Mouse (Mus musculus) testis, adult 2 months (tissue): ENCODE data around the gene Prkn. TPM values are rescaled to one million over a fixed set of nuclear protein-coding genes. Genes with fewer than 3 reads are reported as not detected.
A peak's percentile ranks its signal among the peaks of the same experiment; 100 is the strongest.

Experiments used
- H3K27ac ChIP-seq: fragments of 200-500 bp; 2 replicates; pipeline ENCODE4 v1.5.1; 2012; ENCODE audit warnings: low read depth, low read length; ENCODE audit not compliant: control insufficient read depth, insufficient read depth
- H3K27me3 ChIP-seq: fragments of 200-500 bp; 2 replicates; pipeline ENCODE4 v1.6.1; 2012; ENCODE audit warnings: mild to moderate bottlenecking, low read length, moderate library complexity; ENCODE audit not compliant: control insufficient read depth, insufficient read depth
- H3K36me3 ChIP-seq: fragments of 200-500 bp; 2 replicates; pipeline ENCODE4 v1.6.1; 2012; ENCODE audit warnings: mild to moderate bottlenecking, low read length; ENCODE audit not compliant: control insufficient read depth, insufficient read depth
- H3K4me1 ChIP-seq: fragments of 200-500 bp; 2 replicates; pipeline ENCODE4 v1.6.1; 2012; ENCODE audit warnings: low read length; ENCODE audit not compliant: control insufficient read depth, insufficient read depth
- H3K4me3 ChIP-seq: fragments of 200-500 bp; 2 replicates; pipeline ENCODE4 v1.5.1; 2012; ENCODE audit warnings: low read depth, mild to moderate bottlenecking, low read length, moderate library complexity, mixed read lengths; ENCODE audit not compliant: control insufficient read depth
- CTCF ChIP-seq: fragments of 200-500 bp; IDR thresholded peaks from 2 replicates; pipeline ENCODE4 v1.5.1; 2012; ENCODE audit warnings: low read depth, mild to moderate bottlenecking, inconsistent platforms, low read length, moderate library complexity; ENCODE audit not compliant: control insufficient read depth, insufficient read depth, insufficient replicate concordance
- POLR2A ChIP-seq: fragments of 200-500 bp; IDR thresholded peaks from 2 replicates; pipeline ENCODE4 v1.6.1; 2012; ENCODE audit warnings: low read depth, mild to moderate bottlenecking, inconsistent platforms, low read length, moderate library complexity; ENCODE audit not compliant: control insufficient read depth
- polyA plus RNA-seq: library from polyadenylated mRNA; depleted of rRNA; stranded (reverse); fragments of >200 nt; gene quantifications from 2 replicates; pipeline ENCODE4 v1.2.3, GENCODE M21; 2012

Gene Prkn
- polyA plus RNA-seq, 1 experiment = 13.2 TPM

DNA sequence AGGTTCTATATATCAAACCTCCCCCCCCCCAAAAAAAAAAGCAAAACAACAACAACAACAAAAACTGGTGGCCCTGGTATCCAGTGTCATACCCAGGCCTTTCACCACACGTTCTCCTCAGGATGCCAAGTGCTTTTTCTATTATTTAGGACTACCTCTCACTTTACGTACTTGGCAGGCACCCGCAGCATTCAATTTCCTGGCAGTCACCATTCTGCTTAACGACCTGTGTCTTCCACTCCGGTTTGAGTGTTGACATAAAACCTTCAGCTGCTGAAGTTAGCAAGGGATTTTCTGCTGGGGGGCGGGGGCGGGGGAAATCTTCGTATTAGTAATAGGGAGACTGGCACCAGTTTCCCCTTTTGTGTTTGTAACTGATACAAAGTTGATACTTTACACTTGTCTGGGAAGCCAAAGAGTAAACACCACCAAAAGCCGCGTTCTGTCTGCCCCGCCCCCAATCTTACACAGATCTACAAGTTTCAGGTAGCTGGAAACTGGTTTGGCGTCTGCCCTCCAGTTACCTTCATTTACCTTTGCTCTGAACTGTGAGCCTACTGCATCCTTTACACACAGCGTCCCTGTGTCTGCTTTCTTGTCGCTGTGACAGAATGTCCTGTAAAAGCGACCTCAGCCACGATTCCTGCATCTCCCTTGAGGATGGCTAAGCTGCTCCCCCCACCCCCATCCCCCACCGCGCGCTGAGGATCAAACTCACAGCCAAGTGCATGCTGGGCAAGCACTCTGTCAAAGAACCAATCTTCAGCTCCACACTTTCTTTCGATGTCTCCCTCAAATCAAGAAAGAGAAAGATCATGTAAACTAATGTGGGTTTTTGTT, 1240.7 kb downstream of the Prkn start:
- Histone ChIP-seq H3K36me3 (no peaks in the 10 kb centered on the region), H3K4me3 (peak overlapping the region; percentile 3; the same call in 1 of the 2 replicates), H3K27me3 (no peaks in the 10 kb centered on the region), H3K4me1 (peaks cover 5% of the 10 kb centered on the region; the same call in 1 of the 2 replicates), H3K27ac (no peak overlapping the region)
- TF ChIP-seq POLR2A (no peak), CTCF (no peak)

DNA sequence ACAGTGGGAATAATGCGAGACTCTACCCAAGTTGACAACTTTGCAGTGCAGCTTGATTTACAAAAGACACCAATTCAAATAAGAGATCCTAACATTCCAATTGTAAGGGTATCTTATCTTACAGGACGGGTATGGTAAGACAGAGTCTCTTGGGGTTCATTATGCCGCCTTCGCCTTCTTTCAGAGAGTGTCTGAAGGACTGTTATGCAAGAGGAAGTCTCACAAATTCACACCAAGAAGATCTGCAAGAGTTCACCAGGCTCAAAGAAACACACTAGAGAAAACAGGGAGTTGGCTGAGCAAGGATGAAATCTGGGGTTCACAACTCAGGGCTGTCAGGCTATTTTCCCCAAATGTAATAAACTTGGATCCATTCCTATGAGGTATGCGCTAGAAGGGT, 1242.0 kb downstream of the Prkn start:
- no peaks in the 10 kb centered on the region for H3K27me3 ChIP-seq
- no peak overlapping the region for H3K27ac ChIP-seq
- no peaks in the 10 kb centered on the region for H3K36me3 ChIP-seq
- H3K4me1 ChIP-seq = peaks cover 5% of the 10 kb centered on the region; the same call in 1 of the 2 replicates
- H3K4me3 ChIP-seq = no peak overlapping the region
- TF ChIP-seq CTCF = no peak
- TF ChIP-seq POLR2A = no peak

DNA sequence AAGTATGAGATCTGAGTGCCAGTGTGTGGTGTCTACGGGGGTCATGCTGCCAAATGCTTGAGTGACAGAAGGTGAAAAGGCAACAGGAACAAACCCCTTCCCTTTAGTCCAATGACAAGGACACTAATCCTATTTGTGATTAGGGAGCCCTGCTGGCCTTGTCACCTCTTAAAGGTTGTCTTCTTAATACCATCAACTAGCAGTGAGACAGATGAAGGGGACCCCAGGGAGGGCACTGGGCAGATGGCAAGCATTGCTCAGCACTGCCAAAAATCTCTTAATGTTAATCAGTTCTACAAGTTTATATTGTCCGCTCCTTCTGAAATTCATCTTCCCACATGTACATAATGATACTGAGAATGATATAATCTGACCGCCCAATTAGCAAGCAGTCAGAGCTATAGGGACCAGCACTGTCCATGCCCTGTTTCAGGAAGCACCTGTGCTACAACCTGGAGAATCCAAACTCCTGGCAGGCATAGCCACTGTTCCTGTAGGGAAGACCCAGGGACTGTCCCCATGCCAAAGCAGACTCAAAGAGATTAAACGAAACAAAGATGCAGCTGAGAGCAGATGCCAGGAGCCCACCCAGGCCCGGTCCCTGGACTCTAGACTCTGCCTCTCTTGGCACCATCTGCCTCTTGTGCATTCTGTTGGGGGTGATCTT, 1250.2 kb downstream of the Prkn start:
- no peak overlapping the region for H3K4me3 ChIP-seq

DNA sequence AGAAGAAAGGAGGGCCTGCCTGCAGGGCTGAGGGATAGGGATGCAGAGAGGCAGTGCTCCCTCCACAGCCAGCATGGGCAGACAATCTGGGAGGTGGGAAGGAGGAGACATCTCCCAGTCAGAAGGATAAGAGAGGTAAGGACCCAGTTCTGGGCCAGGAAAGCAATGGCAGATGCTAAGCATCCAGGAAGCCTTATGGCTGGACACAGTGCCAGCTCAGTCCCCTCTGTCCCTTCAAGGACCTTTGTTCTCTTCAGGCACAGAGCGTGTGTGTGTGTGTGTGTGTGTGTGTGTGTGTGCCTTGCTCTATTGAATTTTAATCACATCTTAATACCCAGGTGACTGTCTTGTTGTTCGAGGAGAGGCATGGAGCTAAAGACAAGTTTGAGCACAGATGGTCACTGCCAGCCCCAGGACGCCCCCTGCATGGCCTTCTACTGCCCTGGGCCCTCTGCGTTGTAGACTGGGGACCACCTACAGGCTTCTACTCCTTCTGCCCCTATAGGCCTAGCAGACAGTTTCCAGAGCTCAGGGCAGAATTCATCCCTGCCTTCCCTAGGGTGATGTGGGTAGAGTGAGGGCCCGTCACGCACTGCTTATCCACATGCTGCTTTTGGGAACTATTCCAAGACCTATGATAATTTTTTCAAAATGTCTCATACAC, 1252.8 kb downstream of the Prkn start:
- no peak overlapping the region for H3K27ac ChIP-seq
- no peaks in the 10 kb centered on the region for H3K4me1 ChIP-seq
- H3K36me3 ChIP-seq = no peaks in the 10 kb centered on the region
- TF ChIP-seq CTCF = no peak
- TF ChIP-seq POLR2A = no peak
- H3K4me3 ChIP-seq = no peak overlapping the region
- no peaks in the 10 kb centered on the region for H3K27me3 ChIP-seq

More for the DNA sequence above, 1250.2 kb downstream of the Prkn start:
- Histone ChIP-seq H3K4me1 (no peaks in the 10 kb centered on the region), H3K36me3 (no peaks in the 10 kb centered on the region), H3K27me3 (no peaks in the 10 kb centered on the region), H3K27ac (no peak overlapping the region)
- TF ChIP-seq POLR2A (no peak), CTCF (no peak)

DNA sequence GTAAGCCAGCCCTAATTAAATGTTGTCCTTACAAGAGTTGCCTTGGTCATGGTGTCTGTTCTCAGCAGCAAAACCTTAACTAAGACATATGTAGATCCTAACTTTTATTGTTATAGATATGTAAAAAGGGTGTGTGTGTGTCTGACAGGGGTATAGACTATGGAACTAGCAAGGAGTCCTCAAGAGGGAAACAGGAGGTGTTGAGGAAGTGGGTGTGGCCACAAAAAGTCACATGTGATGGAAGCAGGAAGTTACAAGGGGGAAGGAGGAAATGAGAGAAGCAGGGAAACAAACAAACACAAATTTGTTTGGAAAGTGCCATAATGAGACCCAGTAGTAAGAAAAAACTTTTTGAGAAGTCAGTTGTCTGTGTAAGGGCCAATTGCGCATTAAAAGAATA, 1253.8 kb downstream of the Prkn start:
- Histone ChIP-seq H3K4me1 (no peaks in the 10 kb centered on the region), H3K27ac (no peak overlapping the region), H3K27me3 (no peaks in the 10 kb centered on the region), H3K36me3 (no peaks in the 10 kb centered on the region), H3K4me3 (no peak overlapping the region)
- TF ChIP-seq CTCF (no peak), POLR2A (no peak)

DNA sequence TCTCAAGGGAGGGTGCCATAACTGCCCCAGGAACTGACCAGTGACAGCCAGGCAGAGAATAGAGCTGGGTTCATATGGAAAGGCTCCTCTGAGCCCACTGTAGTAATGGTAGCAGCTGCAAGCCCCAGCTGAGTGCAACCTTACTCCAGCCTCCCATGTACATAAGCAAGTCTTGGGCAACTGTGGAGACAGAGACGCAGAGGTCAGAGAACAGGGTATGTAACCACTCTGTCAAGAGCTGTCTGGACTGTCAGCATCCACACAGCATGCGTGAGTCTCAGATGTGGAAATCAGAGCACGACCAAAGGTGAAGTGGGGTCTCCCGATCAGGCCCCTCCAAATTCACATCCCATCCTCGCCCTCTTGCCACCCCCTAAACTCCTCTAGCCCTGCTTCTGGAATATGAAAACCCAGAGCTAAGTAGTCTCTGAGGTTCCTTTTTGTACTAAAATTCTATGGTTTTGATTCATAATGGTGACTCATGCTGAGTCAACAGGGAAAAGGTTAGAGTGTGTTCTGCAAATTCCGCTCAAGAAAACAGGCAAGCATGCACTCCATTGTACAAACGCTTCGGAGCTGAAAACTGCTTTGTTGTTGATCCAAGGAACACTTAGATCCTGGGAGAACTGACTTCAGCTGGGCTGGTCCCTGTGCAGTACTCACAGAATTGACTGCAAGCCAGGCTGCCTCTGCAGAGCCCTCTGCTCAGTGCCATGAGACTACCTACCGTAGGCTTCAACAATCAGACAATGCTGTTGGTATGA, 1254.8 kb downstream of the Prkn start:
- no peak for TF ChIP-seq CTCF
- no peaks in the 10 kb centered on the region for H3K36me3 ChIP-seq
- no peaks in the 10 kb centered on the region for H3K4me1 ChIP-seq
- no peak overlapping the region for H3K27ac ChIP-seq
- no peaks in the 10 kb centered on the region for H3K27me3 ChIP-seq
- H3K4me3 ChIP-seq = no peak overlapping the region
